Mouse (Mus musculus): Measurements from ENCODE around the gene Fryl. TPM values are rescaled to one million over a fixed set of nuclear protein-coding genes. Genes with fewer than 3 reads are reported as not detected.

Gene Fryl
- total RNA-seq, 2 experiments from 2014 or later: 13.5 to 14.0 TPM

DNA sequence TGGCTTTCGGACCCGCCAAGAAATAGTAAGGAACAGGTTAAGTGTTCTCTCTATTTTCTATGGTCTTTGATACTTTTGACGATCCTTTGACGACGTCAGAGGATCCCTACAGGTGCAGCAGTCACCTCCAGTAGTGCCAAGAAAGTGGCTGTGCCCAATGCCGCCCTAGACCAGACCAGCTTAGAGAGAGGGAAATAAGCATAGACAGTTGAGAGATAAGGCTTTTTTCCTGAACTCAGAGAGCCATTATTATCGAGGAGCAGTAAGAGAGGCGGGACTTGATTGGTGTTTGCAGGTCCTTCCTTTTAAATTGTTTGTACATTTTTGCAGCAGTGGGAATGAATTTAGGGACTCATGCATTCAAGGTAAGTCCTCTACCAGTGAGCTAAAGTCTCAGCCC, 1.3 kb upstream of the Fryl start:
- no peak for DNase-seq (ENCODE audit: low spot score)

GRCm38 (mm10) chr5:73257096-73257495, 677 bp upstream of the Fryl start:
- no peak for DNase-seq (ENCODE audit: low spot score)

GRCm38 (mm10) chr5:73255321-73256251, 833 bp downstream of the Fryl start:
- DNase-seq (ENCODE audit: low spot score): peak; percentile 35

- DNase-seq (ENCODE audit: low spot score): no peak
Measured at GRCm38 (mm10) chr5:73254660-73255059, 1.8 kb downstream of the Fryl start.

DNA sequence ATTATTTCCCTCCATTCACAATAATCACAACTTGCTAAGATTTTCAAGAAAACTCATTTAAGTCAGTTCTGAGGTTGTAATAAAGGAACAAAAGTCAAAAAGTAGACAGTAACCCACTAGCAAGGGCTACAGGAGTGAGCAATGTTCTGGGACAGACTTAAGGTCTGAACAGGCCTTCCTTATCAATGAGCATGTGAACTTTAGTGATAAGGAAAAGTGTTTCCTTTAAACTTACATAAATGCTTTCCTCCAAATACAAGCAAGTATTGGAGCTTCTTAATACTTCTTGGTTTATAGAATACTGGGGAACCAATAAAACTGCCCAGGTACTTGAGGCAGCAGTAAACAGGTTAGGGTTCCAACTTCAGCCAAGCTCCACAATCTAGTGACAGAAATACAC, 3.7 kb downstream of the Fryl start:
- DNase-seq (ENCODE audit: low spot score): no peak

- DNase-seq (ENCODE audit: low spot score): no peak
Measured at GRCm38 (mm10) chr5:73249341-73249740, 7.1 kb downstream of the Fryl start.

DNA sequence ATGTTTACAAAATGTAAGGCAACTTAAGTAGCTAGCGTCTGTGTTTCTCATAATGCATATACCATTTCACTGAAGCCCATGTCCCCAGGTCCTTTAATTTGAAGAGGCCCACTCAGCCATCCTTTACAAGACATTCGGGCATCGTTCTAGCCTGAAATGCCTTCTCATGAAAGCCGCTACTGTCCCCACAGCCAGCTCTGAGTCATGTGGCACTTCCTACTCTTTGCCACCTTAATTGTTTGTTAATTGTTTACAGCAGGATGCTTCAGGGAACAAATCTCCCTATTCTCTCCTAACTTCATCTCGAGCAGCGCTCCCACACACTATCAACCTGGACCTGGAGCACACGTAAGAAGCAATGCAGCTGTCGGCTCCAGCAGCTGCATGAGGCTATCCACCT, 8.2 kb downstream of the Fryl start:
- DNase-seq (ENCODE audit: low spot score): no peak

GRCm38 (mm10) chr5:73246414-73246813, 10.0 kb downstream of the Fryl start:
- DNase-seq (ENCODE audit: low spot score): no peak

DNA sequence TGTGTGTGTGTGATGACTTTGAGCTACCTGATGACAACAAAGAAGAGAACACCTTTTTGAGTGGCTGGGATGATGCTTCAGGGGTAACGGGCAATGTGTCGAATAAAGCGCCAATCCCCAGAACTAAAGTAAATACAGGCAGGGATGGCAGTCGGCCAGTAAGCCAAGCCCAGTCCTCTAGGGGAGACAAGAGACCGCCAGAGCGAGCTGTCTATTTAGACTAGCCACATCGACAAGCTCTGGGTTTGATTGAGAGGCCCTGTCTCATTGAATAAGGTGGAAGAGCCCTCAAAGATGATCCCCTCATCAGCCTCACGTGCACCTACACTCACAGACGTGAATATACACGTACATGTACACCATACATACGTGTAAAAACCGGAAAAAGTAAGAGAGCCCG, 12.0 kb downstream of the Fryl start:
- no peak for DNase-seq (ENCODE audit: low spot score)

- no peak for DNase-seq (ENCODE audit: low spot score)
Measured at GRCm38 (mm10) chr5:73241966-73242365, 14.5 kb downstream of the Fryl start.

DNA sequence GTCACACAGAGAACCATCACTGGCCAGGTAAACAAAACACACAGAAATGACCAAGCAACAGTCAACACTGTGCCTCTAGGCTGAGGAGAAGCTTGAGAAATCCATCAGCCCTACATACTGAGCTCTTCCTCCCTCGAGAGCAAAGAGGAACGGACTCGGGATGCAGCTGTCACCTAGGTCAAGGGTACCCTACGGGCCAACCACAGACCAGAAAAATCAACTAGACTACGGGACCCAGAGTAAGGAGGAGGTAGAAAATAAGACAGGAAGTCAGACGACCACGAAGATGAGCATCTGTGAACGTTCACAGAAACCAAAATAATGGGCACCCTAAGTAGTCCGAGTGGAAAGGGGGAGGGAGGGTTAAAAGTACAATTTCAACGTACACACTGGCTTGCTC, 15.1 kb downstream of the Fryl start:
- no peak for DNase-seq (ENCODE audit: low spot score)

- DNase-seq (ENCODE audit: low spot score): no peak
Measured at GRCm38 (mm10) chr5:73240391-73240790, 16.0 kb downstream of the Fryl start.

GRCm38 (mm10) chr5:73236894-73237334, 19.5 kb downstream of the Fryl start:
- no peak for DNase-seq (ENCODE audit: low spot score)

DNA sequence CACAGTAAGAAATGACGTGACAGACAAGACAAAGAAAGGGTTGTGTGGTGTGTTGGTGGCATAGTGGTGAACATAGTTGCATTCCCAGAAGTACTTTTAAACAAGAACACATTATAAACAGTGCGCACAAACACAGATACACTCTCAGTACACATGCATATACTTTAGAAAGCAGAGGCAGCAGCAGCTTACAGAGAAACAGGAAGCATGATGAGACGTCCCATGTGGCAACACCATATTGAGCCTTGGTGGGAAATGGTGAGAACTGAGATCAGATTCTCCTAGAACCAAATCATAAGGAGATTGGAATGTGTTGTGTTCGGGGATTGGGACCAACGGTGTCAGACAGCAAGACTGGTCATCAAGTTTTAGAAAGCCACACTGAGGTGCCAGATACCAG, 21.2 kb downstream of the Fryl start:
- DNase-seq (ENCODE audit: low spot score): no peak

GRCm38 (mm10) chr5:73233018-73233881, 23.2 kb downstream of the Fryl start:
- no peak for DNase-seq (ENCODE audit: low spot score)

- DNase-seq (ENCODE audit: low spot score): no peak
Measured at GRCm38 (mm10) chr5:73232267-73232666, 24.2 kb downstream of the Fryl start.

DNA sequence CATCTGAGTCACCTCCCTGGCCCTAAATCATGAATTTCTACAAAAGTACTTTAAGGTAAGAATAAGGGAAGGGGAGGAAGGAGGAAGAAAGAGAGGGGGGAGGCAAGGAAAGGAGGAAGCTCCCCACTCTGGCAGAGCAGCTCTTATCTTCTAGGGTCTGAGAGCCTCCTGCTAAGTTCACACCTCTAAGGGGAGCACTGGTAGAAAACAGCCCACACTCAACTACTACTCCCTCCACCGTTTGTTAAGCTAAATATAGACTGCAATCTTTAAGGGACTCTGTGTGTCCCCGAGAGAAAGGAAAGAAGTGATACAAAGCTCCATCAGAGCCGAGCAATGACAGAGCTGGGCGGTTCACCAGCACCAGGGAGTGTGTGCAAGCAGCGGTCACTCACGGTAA, 24.6 kb downstream of the Fryl start:
- DNase-seq (ENCODE audit: low spot score): no peak

DNA sequence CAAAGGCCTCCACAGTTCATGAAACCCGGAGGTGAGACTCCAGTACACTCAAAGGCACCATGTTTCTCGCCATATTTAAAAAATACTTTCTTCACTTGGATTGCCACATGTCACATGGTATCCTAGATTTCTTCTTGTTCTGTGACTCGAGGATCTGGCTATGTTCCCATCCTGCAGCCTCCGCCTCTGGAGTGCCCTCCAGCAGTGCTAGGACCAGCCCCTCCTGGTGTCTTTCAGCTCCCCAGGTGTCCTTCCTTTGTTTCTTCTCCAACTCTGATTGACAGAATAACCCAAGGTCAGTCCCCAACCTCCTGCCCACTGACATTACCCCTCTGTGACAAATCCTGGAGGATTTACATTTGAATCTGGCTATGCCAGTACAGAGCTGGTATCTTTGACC, 26.2 kb downstream of the Fryl start:
- DNase-seq (ENCODE audit: low spot score): no peak

- no peak for DNase-seq (ENCODE audit: low spot score)
Measured at GRCm38 (mm10) chr5:73229467-73229866, 27.0 kb downstream of the Fryl start.

GRCm38 (mm10) chr5:73228291-73229049, 27.9 kb downstream of the Fryl start:
- no peak for DNase-seq (ENCODE audit: low spot score)

- no peak for DNase-seq (ENCODE audit: low spot score)
Measured at GRCm38 (mm10) chr5:73227518-73228101, 28.8 kb downstream of the Fryl start.

All from gastrocnemius, adult 18-20 months (tissue).